Mouse (Mus musculus): Measurements from ENCODE around the gene Pax9. TPM values are rescaled to one million over a fixed set of nuclear protein-coding genes. Genes with fewer than 3 reads are reported as not detected.

The Pax9 gene
- total RNA-seq (2023): not detected

GRCm38 (mm10) chr12:56691427-56692079 is at the start of gene Pax9:
Gene Pax9, plus strand, starts transcription at chr12:56691767.

Other genes starting within 250 kb of the Pax9 start
- not detected for gene Nkx2-1, start 154.9 kb upstream of the Pax9 start, total RNA-seq (2023)
- not detected for gene Nkx2-9, start 78.5 kb upstream of the Pax9 start, total RNA-seq (2023)

All from T-cell, adult 66 days (primary cell).